Mouse (Mus musculus) embryo, embryonic 11.5 days (tissue): Measurements from ENCODE around the gene Rgs10.

Experiments used
- DNase-seq: peaks from one replicate; pipeline ENCODE4 v3.0.0-alpha.2; 2012; ENCODE audit warnings: low read depth, low spot score

The Rgs10 gene

DNA sequence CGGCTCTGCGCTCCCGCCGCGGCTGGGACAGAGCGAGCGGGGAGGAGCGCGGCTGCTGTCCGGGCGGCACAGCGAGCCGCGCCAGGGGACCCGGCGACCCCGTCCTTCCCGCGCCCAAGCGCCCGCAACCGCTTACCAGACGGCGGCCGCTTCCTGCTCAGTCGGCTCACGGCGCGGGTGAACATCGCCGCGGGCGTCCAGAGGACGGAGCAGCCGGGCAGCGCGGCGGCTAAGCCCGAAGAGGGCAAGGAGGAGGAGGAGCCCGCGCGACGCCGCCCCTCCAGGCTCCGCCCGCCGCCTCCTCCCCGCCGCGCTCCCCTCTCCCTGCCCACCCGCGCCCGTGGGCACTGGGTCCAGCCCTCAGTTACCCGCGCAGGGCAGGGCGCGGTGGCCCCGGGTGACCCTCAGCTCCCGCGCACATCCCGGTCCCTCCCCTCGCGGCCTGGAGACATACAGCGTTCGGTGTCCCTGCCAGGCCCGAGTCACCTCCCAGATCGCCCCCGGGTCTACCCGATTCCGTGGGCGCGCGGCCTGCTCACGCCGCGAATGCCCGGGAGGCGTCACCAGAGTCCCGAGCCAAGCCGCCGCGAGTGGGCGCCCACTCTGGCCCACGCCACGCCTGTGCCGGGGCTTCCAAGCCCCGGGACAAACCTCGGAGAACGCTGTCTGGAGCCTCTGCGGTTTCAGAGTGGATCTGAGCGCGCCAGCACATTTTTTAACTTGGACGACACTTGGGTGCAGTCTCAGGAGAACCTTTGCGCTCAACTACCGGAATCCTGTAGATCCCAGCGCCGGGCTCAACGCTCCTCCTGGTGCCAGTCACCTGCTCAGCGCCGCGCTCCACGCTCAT lies at the start of gene Rgs10:
Gene Rgs10 (minus strand): TSS at position 829 of the 850 bp plus-strand sequence.
- peak; percentile 29 for DNase-seq

GRCm38 (mm10) chr7:128462406-128462805 lies 43.8 kb upstream of the Rgs10 start:
- no peak for DNase-seq

GRCm38 (mm10) chr7:128461285-128462215 lies 43.0 kb upstream of the Rgs10 start, which contains the start of gene Tial1:
Gene Tial1 (minus strand): TSS chr7:128461717.
- DNase-seq: peak; percentile 96

DNA sequence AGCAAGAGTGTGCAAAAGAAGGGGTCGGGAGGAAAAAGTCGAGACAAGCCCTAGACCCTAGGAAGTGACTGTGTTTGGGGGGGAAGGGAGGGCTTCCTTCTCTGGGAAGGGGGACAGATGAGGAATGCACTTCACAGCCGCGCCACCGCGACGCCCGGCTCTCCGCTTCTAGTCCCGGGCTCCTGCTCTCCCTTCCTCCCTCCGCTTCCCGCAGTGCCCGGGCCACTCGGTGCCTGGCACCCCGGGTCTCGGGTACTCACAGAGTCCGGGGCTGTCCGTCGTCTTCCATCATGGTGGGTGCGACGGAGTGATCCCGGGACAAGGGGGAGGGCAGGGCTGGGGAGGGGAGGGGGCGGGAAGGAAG lies 42.3 kb upstream of the Rgs10 start:
- DNase-seq: peak; percentile 22

DNA sequence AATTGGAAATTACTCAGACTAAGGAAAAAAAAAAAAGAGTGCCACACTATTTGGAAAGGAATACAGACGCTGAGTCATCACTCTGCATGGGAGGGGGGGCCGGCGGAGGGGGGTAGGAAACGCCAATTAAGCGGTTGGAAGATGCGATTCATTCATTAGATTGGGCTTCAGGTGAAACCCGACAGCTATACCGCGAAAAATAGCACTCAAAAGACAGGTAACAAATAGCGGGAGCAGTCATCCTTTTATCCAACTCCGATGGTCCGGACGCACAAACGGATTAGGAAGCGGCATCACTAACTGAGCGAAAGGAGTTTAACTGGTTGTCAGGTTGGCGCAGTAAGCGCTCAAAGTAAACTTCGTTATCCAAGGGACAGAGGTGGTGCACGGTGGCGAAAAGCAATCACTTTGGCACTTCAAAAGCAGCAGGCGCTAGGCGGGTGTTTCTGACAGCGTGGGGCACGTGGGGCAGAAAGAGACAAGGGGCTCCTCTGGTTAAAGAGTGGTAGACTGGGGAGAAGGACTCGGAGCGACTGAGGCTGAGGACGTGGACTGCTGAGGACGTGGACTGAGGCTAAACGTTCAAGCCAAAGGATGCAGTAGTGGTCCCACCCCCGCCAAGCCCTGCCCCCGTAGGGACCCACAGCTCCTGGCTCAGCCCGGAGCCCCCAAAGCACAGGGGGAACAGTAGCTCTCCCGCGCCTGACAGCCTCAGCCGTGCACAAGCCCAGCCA lies 41.7 kb upstream of the Rgs10 start:
- DNase-seq: peak; percentile 11

GRCm38 (mm10) chr7:128459791-128460130 lies 41.2 kb upstream of the Rgs10 start:
- DNase-seq: no peak

GRCm38 (mm10) chr7:128458011-128458410 lies 39.5 kb upstream of the Rgs10 start:
- no peak for DNase-seq

DNA sequence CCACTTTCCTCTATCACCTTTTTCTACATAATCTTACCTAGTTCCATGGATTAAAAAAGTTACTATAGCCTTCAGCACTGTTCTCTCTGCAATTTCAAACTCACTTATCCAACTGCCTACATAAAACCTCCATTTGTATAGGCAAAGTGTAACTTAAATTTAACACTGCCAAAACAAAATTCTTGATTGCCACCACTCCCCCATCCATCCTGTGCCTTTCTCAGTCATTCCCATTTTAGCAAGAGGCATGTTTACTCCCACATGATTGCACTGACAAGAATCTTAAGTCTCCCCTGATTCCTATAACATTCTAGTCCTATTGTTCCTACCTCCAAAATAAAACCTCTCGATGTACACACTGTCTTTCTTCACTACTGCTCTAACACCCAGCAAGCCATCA lies 34.2 kb upstream of the Rgs10 start:
- DNase-seq: no peak

- DNase-seq: no peak
These were observed 22.0 kb upstream of the Rgs10 start for GRCm38 (mm10) chr7:128440584-128440983.

DNA sequence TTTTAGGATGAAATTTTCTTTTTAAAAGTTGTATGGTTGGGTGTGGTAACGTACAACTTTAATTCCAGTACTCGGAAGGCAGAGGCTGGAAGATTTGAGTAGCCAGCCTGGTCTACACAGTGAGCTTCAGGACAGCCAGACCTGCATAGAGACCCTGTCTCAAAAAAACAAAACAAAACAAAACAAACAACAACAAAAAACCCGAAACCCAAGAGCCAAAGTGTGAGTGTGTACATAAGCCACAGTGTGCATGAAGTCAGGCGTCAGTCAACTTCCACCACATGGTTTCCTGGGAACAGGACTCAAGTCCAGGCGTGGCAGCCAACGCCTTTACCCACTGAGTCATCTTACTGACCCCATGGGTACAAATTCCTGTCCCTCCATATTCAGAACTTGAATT lies 20.7 kb upstream of the Rgs10 start:
- no peak for DNase-seq

DNA sequence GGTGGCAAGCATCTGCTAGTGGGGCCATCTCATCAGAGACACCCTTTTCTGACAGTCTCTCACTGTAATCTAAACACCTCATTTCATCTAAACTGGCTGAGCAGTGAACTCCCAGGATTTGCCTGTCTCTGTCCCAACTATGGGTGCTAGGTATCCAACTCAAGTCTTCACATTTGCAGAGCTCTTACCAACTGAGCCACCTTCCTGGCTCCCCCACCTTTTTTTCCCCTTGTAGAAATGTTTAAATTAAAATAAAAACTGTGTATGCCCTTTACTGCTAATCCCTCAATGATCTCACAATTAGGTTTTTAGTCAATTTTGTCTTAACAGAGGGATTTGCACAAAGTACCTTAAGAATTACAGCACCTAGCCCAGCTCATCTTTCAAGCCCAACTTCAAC lies 19.6 kb upstream of the Rgs10 start:
- DNase-seq: no peak

GRCm38 (mm10) chr7:128433213-128433612 lies 14.7 kb upstream of the Rgs10 start:
- no peak for DNase-seq

DNA sequence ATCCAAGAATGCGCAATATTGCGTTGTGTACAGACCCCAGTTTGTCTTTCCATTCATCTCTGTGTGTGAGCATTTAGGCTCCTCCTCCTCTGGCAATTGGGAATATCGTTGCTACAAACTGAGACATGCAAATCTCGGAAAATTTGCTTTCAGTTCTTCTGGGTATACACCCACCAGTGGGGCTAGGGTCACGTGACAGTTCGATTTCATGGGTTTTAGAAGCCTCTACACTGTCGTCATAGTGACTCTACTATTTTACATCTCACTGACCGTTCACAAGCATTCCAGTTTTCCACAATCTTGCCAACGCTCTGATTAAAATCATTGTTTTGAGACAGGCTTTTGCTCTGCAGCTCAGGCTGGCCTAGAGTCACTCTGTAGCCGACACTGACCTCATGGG lies 14.0 kb upstream of the Rgs10 start:
- DNase-seq: no peak

DNA sequence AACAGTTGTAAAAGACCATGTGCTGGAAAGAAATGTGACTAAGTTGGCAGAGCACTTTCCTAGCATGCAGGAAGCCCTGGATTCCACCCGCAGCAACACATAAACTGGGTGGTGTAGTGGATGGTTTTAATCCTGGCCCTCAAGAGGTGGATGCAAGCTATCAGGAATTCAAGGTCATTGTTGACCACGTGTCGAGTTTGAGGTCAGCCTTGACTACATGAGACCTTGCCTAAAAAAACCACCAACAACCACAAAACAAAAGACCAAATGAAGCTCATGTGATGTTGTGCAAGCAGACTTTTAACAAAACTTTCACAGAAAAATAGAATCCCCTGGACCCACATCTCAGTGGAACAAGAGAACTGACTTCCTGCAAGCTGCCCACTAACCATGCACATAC lies 3.9 kb upstream of the Rgs10 start:
- no peak for DNase-seq

- no peak for DNase-seq
These were observed 3.1 kb upstream of the Rgs10 start for GRCm38 (mm10) chr7:128421701-128422100.

- no peak for DNase-seq
These were observed 1.1 kb upstream of the Rgs10 start for GRCm38 (mm10) chr7:128419690-128420089.

- DNase-seq: no peak
These were observed 1.2 kb downstream of the Rgs10 start for GRCm38 (mm10) chr7:128417226-128417929.

- DNase-seq: no peak
These were observed 1.9 kb downstream of the Rgs10 start for GRCm38 (mm10) chr7:128416664-128417063.

GRCm38 (mm10) chr7:128414433-128414832 lies 4.1 kb downstream of the Rgs10 start:
- no peak for DNase-seq

DNA sequence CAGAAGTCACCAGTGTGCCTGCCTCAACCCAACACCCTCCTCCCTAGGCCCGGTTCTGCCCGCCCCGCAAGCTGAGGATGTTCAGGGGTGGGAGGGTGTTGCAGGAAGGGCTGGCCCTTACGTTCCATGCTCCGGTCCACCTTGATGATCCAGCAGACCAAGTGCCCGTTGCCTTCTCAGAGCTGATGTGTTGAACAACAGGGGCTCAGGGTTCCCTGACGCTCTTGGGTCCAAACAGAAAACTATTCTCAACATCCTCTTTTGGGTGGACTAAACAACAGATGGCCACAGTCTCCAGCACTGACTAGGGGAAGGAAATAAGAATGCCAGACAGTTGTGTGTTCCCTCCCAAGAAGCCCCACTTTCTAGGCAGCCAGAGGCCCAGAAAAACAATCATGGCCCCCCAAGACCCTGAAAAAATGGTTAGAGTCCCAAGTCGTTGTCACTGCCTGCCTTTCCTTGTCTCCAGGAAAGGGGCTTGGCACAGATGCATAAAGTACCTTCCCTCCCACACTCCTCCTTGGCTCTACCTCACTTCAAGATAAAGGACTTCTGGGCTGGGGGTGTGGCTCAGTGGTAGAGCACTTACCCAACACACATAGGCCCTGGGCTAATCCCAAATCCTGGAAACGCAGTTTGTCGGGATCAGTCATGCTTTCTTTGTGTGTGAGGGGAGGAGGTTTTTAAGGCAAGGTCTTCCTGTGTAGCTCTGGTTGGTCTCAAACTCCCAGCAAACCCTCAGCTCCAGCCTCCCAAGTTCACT lies 6.3 kb downstream of the Rgs10 start:
- DNase-seq: no peak
